Mouse (Mus musculus) testis, postnatal 14 days (tissue): ENCODE data around the gene Msh4.

Experiments used
- DNase-seq: peaks from one replicate; pipeline ENCODE4 v3.0.0; 2021; ENCODE audit warnings: low spot score

Msh4 gene

DNA sequence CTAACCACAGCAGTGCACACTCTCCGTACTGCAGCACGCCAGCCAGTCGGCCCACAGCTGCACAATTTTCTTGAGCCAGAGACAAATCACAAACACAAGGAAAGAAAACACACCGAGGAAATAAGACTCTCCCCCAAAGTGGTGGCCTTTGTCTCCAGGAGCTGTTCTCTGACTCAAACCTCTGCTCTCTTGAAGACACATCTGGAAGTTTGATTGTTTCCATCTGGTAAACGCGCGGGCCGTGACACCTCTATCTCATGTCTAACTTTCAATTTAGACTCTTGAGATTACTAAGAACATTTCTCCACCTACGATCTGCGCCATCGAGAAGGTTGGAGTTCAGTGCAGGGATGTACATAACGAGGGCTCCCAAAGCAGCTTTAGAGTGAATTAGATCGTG lies 97.5 kb downstream of the Msh4 start:
- DNase-seq, result no peak

DNA sequence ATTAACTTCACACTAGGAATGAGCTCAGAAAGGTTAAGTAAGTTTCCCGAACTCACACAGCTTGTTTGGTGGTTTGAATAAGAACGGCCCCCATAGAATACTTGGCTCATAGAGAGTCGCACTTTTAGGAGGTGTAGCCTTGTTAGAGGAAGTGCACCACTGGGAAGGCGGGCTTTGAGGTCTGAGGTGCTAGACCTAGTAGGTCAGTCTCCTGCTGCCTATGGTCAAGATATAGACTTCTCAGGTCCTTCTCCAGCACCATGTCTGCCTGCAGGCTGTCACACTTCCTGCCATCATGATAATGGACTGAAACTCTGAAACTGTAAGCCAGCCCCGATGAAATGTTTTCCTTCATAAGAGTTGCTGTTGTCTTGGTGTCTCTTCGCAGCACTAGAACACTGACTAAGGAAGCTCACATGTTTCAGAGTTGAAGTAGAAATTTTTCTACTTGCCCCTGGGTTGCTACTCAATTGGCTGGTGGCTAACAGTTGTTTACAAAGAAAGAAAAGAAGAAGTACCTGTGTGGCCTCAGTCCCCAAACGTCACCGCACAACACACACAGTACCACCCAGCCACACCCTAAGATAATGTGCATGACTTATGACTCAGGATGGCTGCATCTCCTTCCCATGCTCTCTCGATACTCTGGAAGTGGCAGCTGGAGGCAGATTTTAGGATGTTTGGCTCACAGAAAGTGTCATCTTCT lies 98.3 kb downstream of the Msh4 start:
- DNase-seq, result no peak
